Mouse (Mus musculus) hematopoietic multipotent progenitor cell, adult 10-12 weeks (in vitro differentiated cells): ENCODE measurements around the gene Trmt10a. TPM values are rescaled to one million over a fixed set of nuclear protein-coding genes. Genes with fewer than 3 reads are reported as not detected.

Source experiments
- polyA plus RNA-seq: library from polyadenylated mRNA; stranded (reverse); fragments of >175 nt; gene quantifications from 2 replicates; pipeline ENCODE4 v1.2.3, GENCODE M21; 2012; ENCODE audit warnings: low replicate concordance

Trmt10a gene
- 1.6 and 2.5 TPM in 2 replicates for polyA plus RNA-seq

GRCm38 (mm10) chr3:138143315-138144059, at the start of gene Trmt10a:
Gene Trmt10a (plus strand): TSS chr3:138143448.

GRCm38 (mm10) chr3:138144642-138145171, 1.5 kb downstream of the Trmt10a start, which contains the start of gene Mttp:
Gene Mttp (minus strand): TSS chr3:138144968.

GRCm38 (mm10) chr3:138193683-138194302, 50.5 kb downstream of the Trmt10a start, which contains the start of gene 4930579F01Rik:
Gene 4930579F01Rik (minus strand): TSS chr3:138193825.

Other genes with a start within 250 kb of the Trmt10a start
- 18.1 and 27.5 TPM in 2 replicates for gene Lamtor3, start 224.9 kb upstream of the Trmt10a start, polyA plus RNA-seq
- gene Dapp1, start 161.9 kb upstream of the Trmt10a start, polyA plus RNA-seq: 3.0 and 10.2 TPM in 2 replicates
- 0.01 TPM in 1 of 2 replicates, not detected in the other for gene 1110002E22Rik, start 78.4 kb upstream of the Trmt10a start, polyA plus RNA-seq
- gene Gm5105, start 76.1 kb upstream of the Trmt10a start, polyA plus RNA-seq: not detected in 2 replicates
- 0.28 and 0.71 TPM in 2 replicates for gene Mttp, start 1.5 kb downstream of the Trmt10a start, polyA plus RNA-seq
- gene 4930579F01Rik, start 50.4 kb downstream of the Trmt10a start, polyA plus RNA-seq: not detected in 2 replicates
- not detected in 2 replicates for gene Adh7, start 74.3 kb downstream of the Trmt10a start, polyA plus RNA-seq
- gene Adh1, start 117.5 kb downstream of the Trmt10a start, polyA plus RNA-seq: 0.12 and 0.42 TPM in 2 replicates
- gene Adh6a, start 169.8 kb downstream of the Trmt10a start, polyA plus RNA-seq: not detected in 2 replicates
- not detected in 2 replicates for gene Adh6b, start 198.3 kb downstream of the Trmt10a start, polyA plus RNA-seq